Mouse (Mus musculus): ENCODE data around the gene Hoxb9. TPM values are rescaled to one million over a fixed set of nuclear protein-coding genes. Genes with fewer than 3 reads are reported as not detected.

Gene Hoxb9
- total RNA-seq (2021), result 100 to 1,000 TPM; 225 to 357 TPM
- long read RNA-seq, experiment 1, transcript Hoxb9-201 (2 exons, 2,574 nt), result major isoform, 8 of 23 reads
- long read RNA-seq, experiment 1, partial matches to known transcripts, result 0 of 23 reads
- long read RNA-seq, experiment 1, other reads (novel, unspliced or antisense), result 15 of 23 reads
- long read RNA-seq, experiment 2, transcript Hoxb9-201 (2 exons, 2,574 nt), result major isoform, 11 of 12 reads
- long read RNA-seq, experiment 2, partial matches to known transcripts, result 1 of 12 reads
- long read RNA-seq, experiment 2, other reads (novel, unspliced or antisense), result 0 of 12 reads

DNA sequence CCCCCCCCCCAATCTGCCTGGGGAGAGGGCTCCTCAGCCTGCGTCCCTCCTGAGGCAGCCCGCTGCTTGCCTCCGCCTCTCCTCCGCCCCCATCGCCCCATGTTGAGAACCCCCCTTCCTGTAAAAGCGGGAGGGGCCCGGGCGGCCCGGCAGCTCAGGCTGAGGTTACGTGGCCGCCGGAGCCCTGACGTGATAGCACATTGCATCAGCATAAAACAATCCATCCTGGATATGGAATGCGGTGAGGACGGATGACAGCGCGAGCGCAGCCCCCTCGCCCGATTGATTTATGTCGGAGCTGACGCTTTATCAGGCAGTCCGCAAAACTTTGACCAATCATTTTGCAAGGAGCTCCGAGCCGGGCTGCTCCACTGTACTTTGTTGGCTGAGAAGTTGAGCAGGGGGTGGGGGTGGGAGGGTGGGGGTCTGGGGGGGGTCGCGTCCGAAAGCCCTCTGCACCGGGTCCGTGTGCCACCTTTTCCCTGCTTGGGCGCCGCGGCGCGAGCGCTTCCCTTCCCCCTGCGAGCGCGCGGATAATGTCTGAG lies at the start of gene Hoxb9:
Hoxb9 (plus strand) TSS at position 462 of the 545 bp plus-strand sequence.
- peak; percentile 94 to 96 for DNase-seq

DNA sequence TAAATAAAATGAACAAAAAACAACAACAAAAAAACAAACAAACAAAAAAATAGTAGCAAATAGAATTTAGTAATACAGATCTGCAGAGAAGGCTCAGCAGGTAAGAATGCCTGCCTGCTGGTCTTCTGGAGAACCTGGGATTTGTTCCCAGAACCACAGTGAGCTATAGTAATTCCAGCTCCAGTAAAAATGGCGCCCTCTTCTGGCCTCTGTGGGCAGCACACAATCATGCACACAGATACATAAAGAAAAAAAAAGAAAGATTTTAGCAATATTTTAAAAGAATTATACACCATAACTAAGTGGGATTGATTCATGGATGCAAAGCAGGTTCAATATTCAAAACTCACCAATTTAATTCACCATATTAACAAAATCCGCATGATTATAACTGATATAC lies 47.4 kb upstream of the Hoxb9 start:
- peak in 1 of 2 experiments; percentile 8 for DNase-seq

DNA sequence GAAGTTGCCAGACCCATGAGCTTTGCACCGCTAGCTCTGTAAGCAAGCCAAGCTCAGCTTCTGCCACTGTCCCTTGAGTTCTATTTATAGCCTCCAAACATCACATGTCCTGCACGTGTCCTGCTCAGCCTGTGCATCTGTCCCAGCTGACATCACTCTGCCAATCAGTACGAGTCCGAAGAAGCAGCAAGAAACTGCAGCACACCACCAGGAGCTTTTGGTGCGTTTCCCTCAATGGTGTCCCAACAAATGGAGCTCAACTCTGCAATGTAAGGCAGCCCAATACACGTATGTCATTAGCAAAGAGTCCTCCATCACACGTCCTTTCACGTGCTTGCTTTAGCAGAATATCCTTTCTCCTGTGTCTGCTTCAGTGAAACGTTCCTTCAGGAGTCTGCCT lies 43.6 kb upstream of the Hoxb9 start:
- DNase-seq, result no peak

DNA sequence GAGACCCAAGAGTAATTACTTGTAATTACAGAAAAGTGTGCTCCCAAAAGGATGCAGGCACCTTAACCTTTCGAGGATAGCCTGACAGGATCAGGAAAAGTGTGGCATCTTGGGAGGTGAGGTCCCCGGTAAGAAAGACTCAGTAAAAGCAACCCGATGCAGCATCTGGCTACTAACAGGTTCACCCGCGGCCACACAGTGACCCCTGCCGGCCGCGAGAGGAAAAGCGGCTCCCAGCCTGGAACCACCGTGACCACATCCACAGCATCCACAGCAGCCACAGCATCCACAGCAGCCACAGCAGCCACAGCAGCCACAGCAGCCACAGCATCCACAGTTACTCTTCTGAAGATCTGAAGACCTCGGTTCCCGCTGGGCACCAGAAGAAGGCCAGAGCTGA lies 36.4 kb upstream of the Hoxb9 start:
- DNase-seq, result peak; percentile 55 to 72

DNA sequence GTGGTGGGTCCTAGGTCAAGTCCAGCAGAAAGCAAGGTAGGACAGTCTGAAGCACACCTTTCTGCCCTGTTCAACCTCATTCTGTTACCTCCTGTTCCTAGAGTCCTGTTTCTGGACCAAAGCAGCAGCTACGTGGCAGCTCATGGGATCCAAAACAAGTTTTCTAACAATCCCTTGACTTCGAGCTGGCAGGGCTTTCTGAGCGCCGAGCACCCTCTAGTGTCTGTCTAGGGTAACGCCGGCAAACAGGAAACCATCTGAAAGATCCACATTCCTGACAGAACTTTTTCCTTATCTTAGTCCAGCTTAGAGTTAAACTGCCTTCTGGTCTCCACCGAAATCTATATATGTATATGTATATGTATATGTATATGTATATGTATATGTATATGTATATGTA lies 31.0 kb upstream of the Hoxb9 start:
- DNase-seq, result peak; percentile 61 to 68

DNA sequence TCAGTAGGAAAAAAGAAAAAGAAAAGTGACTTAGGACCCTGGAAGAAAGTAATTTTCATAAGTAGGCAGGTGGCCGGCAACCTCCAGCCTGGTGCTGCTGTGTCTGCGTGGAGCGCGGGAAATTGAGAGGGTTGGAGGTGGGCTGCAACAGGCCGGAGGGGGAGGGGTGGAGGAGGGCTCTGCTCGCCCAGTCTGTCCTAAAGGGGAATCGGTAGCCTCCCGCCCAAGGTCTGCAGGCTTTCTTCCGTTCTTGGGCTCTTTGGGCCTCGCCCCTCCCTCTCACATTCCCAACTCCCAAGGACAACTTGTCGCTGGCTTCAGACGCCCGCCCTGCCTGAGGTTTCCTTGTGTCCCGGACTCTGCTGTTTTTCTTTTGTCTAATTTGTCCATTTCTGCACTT lies 20.4 kb upstream of the Hoxb9 start:
- DNase-seq, result peak; percentile 77 to 80

DNA sequence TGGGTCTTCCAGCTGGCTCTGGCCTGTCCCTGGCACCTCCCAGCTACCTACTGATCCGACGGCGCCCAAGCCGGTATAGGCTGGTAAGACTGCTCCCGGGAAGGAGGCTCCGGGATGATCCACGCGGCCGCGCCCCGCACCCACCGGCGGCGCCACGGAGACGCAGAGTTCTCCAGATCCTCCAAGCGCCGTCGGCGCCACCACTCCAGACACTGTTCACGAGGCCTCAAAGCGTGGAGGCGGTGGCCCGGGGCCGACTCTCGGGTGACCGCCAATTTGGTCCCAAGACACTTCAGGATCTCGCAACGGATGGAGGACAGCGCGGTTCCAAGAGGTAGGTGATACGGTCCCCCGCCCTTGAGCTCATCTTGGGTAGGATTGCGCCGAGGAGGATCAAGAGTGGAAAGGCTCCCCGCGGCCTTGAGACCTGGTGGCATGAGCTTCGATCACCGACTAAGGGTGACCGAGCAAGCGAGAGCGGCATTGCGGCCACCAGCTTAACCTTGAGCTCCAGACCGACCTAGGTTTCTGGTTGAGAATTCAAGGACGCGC lies 19.7 kb upstream of the Hoxb9 start:
- peak; percentile 51 to 65 for DNase-seq

DNA sequence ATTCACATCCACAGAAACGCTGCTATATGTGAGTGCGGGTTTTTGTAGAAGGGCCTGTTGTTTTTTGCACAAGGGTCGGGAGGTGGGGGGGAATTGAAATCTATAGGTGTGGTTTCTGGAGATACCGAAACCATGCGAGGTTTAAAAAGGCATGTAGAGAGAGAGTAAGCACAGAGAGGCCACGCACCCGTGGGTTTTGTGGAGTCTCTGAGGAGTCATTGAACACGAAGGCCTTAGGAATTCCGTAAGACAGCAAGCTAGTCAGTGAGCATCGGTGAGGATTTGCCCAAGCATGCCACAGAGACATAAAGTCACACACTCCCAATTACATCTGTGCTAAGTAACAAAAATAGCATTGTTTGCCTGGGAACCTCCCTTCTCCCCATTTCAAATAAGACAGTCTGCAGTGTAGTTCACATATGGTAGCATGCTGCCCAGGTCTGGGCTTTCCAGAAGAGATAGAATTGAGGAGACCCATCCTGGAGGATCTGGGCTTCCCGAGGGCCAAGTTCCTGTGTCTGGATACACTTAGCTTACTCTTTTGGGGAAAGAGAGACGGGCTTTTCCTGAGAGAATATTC lies 18.6 kb upstream of the Hoxb9 start:
- peak in 1 of 2 experiments; percentile 26 for DNase-seq

DNA sequence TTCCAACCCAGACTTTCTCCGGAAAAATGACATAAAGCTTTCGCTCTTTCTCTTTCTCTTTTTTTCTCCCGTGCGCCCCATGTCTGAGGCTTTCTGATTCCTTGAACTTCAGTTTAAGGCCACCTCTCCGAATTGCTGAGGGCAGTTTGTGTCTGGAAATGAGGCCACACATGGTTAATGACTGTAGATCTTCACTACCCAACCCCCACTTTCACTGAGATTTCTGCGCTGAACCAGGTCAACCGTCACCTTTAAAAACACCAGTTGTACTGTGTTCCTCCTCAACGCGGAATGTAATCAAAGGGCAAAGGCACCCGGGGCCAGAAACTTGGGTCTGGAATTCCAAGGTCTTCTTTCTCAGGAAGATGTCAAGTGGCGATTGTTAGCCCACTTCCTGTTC lies 17.0 kb upstream of the Hoxb9 start:
- DNase-seq, result peak in 1 of 2 experiments; percentile 51

DNA sequence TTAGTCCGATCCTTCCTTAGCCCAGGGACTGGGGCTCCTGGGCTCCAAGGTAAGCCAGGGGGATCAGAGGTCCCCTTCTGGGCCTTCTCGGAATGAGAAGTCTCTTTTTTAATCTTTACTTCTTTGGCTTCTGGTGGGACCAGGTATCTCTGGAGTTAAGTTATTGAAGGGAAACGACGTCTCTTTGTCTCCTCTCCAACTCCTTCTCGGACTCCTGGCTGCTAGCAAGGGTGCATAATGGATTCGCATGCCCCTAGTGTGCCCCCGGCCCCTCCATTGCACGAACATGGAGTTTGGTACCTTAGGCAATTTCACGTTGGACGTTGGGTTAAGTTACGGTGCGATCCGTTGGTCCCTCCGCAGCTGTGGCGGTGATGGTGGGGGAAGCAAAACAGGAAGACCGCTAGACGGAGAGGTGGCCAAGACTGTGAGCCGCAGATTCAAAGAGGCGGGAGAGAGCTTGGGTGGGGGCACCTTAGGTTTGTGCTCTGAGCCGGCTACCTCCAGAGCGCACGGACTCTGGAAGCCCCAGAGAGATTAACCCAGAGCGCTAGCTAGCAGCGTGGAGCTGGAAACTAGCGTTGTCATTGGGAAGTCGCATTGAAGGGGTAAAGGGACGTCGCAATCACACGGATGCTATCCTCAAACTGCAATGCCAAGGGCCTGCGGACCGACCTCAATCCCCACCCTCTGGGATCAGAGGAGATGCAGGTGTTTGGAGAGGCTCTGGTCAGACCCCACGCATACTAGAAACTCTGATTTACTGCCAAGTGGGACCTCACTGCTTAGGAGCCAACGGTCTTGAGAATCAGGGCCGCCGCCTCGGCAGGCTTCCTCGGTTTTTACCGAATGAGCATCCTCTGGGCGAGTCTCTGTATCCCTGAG lies 15.9 kb upstream of the Hoxb9 start:
- DNase-seq, result peak; percentile 28 to 38

DNA sequence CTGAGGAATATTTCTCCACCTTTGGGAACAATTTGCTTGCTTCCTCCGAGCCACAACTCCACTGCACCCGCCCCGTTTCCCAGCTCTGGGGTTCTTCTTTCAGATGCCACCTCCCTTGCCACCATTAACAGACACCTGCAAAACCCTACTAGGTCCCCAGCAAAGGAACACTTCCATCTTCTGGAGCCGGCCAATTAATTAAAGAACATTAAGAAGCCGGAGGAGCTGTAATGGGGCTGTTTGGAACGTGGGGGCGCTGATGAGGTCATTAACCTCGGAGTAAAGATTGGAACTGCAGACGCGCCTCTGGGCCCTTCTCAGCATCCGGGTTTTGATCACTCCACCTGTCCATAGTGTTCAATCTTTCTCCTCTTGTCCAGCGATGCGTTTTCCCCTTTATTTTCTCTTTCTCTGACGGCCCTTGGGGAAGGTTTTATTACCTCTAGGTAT lies 15.2 kb upstream of the Hoxb9 start:
- peak; percentile 47 to 51 for DNase-seq

DNA sequence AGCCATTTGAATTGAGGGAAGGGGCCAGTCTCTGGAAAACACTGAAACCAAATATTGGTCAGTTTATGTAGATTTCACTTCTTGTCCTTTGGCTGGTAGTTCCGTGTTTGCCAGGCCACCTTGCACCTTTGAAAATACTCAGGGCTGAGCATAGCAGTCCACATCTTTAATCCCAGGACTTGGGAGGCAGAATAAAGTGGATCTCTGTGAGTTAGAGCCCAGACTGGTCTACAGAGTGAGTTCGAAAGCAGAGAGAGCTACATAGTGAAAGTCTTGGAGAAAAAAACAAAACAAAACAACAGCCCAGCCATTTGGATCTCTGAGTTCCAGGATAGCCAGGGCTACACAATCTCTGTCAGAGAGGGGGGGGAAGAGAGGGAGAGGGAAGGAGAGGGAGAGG lies 14.1 kb upstream of the Hoxb9 start:
- no peak for DNase-seq

DNA sequence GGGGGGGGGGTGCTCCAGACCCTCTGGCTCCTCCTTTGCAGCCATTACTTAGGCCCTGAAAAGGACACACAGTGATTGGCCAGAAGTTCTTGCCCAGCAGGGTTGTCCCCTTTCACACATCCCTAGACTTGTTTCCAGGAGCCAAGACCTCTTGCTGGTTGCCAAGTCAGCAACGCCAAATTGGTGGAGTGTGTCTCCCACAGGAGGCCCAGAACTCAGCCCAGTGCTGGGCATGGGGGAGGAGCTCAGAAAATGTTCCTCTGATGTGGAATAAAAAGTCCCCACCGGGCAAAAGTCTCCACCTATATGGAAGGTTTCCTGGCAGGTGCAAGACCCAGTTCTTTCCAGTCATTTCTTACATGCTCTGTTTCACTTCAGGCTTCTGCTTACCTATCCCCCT lies 12.2 kb upstream of the Hoxb9 start:
- no peak for DNase-seq

DNA sequence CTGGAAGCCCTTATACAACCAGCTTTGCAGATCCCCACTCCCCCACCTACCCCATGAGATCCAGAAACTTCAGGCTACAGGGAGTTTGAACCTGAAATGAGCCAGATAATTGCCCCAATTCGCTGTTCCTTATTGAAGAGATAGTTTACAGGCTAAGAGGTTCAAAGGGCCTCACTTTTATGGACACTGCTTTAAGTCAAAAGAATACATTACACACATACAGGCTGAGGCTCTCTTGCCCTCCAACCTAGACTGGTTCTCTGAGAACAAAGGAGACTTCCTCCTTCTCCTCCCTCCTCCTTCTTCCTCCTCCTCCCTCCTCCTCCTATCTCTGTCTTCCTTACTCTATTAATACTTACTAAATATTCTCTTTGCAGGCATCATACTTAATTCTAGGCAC lies 11.7 kb upstream of the Hoxb9 start:
- DNase-seq, result no peak

DNA sequence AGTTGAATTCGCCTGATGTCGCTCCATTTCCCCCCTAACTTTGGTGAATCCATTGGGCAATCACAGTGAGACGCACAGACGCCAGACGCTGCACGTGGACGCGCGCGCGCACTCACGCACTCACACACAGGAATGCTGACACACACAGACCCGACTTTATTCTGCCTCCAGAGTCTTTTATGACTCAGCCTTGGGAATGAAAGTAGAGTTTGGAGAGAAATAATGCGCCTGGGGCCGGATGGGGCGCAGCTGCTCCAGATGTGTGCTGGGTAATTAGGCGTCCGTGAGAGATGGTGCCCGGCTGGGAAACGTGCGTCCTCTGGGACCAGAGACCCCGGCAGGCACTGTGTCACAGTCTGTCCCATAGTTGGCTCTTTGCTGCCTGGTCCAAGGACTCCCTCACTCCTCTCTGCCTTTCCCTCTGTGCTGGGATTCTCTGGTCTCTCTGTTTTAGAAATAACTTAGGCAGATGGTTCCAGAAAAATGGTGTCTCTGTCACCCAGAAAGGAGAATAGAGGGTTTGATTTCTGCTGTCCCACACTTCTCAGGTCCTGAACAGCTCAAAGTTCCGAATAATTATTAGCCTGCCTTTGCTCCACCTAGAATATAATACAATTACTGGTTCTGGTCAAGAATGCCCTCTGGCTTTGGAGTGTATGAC lies 10.8 kb upstream of the Hoxb9 start:
- DNase-seq, result peak; percentile 88 to 89

DNA sequence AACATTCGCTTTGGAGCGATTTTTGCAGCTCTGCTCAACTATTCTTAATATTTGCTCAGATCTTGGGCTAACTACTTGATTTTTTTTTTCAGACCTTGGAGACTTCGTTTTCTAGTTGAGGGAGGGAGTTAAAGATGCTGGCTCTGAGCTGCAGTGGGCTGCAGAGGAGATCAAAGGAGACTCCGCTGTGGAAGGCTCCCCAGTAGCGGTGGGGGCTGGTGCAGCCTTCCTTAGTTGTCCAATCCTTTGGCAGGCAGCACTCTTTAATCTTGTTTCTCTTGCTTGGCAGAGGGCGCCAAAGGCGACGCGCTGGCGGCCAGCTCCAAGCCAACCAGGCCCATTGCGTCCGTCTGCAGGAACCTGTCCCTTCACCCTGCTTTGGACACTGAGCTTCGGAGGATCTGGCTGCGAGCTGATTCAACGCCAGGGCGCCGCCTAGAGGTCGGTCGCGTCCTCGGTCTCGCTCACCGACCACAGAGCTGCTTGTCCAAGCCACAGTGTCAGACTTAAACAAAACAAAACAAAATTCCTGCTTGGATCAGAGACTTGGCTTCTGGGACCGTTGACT lies 9.8 kb upstream of the Hoxb9 start:
- DNase-seq, result peak; percentile 93 to 94

DNA sequence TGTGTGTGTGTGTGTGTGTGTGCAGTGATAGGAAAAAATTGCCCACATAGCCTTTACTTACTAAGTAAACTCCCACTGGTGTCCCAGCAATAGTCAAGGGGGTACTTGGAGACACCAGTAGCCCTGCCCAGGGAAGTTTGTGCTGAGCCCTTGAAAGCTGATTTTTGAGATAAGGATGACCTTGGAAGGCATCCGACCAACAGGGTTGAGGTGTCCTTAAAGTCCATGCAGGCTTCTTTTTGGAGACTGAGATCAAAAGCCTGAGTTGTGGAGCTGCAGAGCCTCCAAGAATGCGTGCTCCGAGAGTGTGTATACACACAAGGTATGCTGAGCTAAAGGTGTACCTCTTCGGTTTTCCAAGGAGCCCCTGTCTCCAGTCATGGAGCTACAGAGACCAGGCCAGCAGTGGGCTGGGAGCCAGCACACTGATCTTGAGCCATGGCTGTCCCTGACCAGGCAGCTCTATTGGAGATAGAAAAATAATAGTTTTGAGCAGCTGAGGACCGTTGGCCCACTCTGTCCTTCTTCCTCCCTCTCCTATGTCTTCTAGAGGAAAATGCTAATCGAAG lies 8.9 kb upstream of the Hoxb9 start:
- DNase-seq, result peak; percentile 73 to 78

DNA sequence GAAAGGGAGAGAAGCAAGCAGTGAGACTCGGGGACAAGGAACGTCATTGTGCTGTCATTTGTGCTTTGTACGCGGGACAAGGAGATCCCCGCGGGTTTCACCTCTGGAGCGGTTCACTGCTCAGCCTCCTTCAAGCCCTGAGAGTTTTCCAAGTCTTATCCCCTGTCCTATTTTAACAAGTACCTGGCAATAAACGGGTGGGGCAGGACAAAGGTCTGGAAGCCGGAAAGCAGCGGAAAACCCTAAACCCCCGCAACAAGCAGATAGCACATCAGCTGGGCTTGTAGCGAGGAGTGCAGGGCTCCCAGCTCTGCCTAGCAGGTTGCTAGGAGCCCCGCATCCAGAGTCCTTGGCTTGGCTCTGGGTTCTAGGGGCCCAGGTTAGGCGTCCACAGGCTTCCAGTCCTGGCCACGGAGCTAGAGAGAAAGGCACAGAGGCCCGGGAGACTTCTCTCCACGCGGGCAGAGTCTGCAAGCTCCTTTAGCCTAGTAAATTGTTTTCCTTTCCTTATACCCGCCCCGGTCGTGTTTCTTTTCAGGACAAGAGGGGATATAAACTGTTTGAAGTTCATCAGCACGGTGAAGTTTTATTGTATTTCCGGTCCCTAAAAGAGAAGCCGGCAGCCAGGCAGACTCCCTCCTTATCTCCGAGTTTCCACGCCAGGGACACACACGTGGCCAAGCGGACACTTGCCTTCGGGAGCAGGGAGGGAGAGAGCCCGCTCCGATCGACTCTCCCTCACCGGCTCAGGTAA lies 7.4 kb upstream of the Hoxb9 start:
- peak; percentile 40 to 59 for DNase-seq

DNA sequence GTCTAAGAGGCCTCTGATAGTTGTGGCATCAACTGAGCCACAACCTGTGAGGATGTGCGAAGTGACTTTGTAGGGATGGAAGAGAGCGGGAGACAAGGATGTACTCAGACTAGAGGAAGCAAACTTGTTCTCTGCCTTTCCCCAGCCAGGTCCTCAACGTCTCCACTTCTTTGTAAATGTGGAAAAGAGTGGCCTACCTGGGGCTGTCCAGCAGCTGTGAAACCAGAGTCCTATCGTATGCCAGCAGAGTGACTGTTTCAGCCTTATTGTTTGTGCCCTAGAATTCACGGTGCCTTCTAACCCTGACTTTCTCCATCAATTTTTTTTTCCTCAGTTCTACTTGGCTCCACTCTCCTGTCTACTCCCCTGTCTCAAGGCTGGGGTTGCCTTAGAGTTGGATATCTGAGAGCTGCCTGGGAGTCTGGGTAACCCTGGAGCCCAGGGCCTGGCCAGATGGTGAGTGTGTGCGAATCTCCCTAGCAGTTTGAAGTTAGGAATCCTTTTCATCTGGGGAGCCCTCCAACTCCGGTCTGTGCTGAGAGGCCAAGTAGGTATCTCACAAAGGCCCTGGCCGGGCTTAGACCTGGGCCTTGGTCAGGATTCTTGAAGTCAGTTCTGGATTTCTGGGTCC lies 6.8 kb upstream of the Hoxb9 start:
- no peak for DNase-seq

DNA sequence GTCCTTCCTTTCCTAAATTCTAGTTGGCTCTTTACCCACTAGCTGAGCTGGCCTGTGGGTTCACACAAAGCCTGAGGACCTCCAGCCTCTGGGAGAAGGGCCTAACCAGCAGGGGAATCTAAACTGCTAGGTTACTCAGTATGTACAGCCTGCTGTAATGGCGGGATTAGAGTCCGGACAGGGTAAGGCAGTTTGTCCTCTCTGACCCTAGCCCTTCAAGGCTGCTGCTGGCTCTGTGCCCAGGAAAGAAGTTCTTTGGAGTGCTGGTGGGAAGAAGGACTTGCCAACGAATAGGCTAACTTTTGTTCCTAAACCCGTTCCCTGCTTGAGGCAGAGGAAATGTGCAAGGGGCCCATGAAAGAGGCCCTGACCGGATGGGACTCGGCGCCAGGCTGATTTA lies 5.3 kb upstream of the Hoxb9 start:
- peak; percentile 89 to 90 for DNase-seq
